Mouse (Mus musculus) neutrophil, adult 65 days (primary cell): ENCODE results near the gene Mrnip. TPM values are rescaled to one million over a fixed set of nuclear protein-coding genes. Genes with fewer than 3 reads are reported as not detected.

Experiments
- total RNA-seq: library from RNA; stranded (reverse); gene quantifications from 2 replicates; pipeline ENCODE4 v1.2.4, GENCODE M21; 2023

Mrnip gene
- total RNA-seq = 1.6 and 3.4 TPM in 2 replicates

DNA sequence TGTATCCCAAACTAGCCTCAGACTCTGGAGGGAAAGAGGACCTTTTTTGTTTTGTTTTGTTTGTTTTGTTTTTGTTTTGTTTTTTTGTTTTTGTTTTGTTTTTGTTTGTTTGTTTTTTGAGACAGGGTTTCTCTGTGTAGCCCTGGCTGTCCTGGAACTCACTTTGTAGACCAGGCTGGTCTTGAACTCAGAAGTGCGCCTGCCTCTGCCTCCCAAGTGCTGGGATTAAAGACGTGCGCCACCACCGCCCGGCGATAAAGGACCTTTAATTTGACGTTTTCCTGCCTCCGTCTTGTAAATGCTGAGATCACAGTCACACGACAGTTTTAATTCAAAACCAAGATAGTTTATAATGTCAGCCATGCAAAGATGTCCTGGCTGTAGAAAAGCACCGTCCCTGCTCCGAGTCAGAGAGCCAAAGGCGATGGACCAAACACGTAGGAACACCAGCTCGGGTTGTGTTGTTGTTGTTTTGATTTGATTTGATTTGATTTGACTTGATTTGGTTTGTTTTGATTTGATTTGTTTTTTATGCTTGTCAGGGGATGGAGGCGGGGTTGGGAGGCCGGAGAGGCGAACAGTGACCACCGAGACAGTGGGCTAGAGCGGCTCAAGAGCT lies at the start of gene Mrnip:
Mrnip (plus strand) TSS at position 334 of the 619 bp plus-strand sequence.

DNA sequence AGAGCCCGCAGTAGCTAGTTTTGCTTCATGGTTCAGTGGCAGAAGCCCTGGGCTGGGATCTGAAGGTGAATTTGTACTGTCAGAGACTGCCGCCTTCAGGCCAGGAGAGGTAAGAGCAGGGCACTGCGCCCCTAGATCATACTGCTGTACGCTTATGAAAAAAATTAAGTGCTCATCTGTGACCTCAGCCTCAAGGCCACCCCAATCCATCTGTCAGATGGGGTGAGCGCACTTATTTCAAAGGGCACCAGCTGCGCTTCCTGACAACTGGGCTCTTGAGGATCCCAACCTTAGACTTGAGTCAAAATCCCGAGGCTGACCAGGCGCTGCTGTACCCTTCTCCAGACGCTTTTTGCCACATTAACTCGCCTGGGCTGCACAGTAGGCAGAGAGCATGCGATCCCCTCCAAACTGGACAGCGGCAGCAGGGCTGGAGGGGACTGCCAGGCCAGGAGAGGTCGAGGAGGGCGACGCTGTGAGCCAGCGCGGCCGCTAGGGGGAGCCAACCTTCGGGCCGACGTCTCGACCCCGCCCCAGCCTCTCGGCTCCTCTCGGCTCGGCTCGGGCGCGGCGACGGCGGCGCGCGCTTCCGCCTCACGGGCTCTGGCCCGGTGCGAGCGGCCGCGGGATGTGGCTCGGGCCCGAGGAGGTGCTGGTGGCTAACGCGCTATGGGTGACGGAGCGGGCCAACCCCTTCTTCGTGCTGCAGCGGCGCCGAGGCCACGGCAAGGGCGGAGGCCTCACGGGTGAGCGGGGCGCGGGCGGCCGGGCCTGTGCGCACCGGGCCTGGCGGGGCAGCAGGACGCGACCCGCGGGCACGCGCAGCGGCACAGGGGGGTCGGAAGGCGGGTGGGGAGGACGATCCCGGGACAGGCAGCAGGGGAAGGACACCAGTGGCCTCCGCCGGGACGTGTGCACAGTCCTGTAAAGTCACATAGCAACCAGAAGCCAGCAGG lies 43.2 kb upstream of the Mrnip start, which contains the start of gene Tbc1d9b:
Tbc1d9b (plus strand) TSS at position 586 of the 956 bp plus-strand sequence.

DNA sequence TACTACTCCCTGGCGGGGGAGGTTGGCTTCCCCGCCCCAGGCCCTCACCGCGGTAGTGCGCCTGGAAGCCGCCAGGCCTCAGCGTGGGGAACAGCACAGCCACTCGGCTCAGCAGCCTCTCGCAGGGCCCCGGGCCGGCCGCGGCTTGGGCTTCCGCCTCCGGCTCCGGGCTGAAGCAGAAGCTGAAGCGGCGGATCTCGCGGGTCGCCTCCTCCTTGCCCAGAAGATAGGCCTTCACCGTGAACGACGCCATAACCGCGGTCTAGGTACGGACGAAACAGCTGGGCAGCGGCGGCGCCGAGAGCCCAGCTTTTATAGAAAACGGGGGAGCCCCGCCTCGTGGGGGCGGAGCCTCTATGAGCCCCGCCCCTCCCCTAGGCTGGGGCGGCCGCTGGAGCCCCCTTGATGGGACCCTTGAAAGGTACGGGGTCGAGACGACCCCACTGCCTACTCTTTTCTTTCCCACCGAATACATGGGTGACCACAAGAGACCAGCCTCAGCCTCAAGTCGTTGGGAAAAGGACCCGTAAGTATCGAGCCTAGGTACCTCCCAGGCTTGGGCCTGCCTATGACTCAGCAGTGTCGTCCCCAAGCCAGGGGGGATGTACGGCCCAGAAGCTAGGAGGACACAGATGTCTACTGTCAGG lies 36.4 kb downstream of the Mrnip start, which contains the start of the genes Sqstm1 and Mgat4b:
Sqstm1 (minus strand) TSS at position 323 of the 647 bp plus-strand sequence.
Mgat4b (plus strand) TSS at position 386 of the 647 bp plus-strand sequence.

DNA sequence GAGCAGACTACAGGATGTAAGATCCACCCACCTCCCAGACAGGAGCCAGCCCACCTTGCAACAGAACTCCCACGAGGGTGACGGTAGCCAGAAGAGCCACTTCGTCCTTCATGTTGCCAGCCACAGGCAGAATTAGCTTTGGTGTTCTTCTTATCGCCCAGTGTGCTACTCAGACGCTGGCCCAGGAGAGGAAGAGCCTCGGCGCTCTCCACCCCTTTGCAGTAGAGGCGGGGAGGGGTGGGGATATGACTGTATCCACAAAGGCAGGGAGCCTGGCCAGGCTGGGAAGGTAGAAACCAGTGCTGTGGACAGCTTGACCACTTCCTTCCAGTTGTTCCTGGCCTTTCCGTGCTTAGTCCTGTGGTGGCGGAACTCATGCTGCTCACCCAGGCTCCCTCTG lies 64.1 kb downstream of the Mrnip start, which contains the start of gene Ltc4s:
Ltc4s (minus strand) TSS at position 293 of the 400 bp plus-strand sequence.

Other genes with a start within 250 kb of the Mrnip start
- gene Rnf130, start 149.1 kb upstream of the Mrnip start, total RNA-seq = 253 and 255 TPM in 2 replicates
- gene Tbc1d9b, start 43.0 kb upstream of the Mrnip start, total RNA-seq = 53.7 and 70.4 TPM in 2 replicates
- 534 and 554 TPM in 2 replicates for gene Sqstm1, start 36.4 kb downstream of the Mrnip start, total RNA-seq
- gene Mgat4b, start 36.4 kb downstream of the Mrnip start, total RNA-seq = 15.5 and 18.6 TPM in 2 replicates
- gene Ltc4s, start 64.2 kb downstream of the Mrnip start, total RNA-seq = not detected in 2 replicates
- gene Maml1, start 117.9 kb downstream of the Mrnip start, total RNA-seq = 47.0 TPM in 2 replicates
- gene Canx, start 151.2 kb downstream of the Mrnip start, total RNA-seq = 129 and 163 TPM in 2 replicates
- gene Cby3, start 180.0 kb downstream of the Mrnip start, total RNA-seq = not detected in 2 replicates
- 524 and 723 TPM in 2 replicates for gene Hnrnph1, start 202.5 kb downstream of the Mrnip start, total RNA-seq